Mouse (Mus musculus) neutrophil, adult 65 days (primary cell): ENCODE results near the gene Ptp4a2. TPM values are rescaled to one million over a fixed set of nuclear protein-coding genes. Genes with fewer than 3 reads are reported as not detected.

Experiments
- total RNA-seq: library from RNA; stranded (reverse); gene quantifications from 2 replicates; pipeline ENCODE4 v1.2.4, GENCODE M21; 2023

Gene Ptp4a2
- 141 and 168 TPM in 2 replicates for total RNA-seq

GRCm38 (mm10) chr4:129810798-129811604 is at the start of gene Ptp4a2:
Gene Ptp4a2, plus strand, starts transcription at chr4:129811219.

Other genes starting within 250 kb of the Ptp4a2 start
- gene Lck, start 237.6 kb upstream of the Ptp4a2 start, total RNA-seq = 0.28 and 0.82 TPM in 2 replicates
- not detected in 2 replicates for gene Fam167b, start 232.7 kb upstream of the Ptp4a2 start, total RNA-seq
- gene Eif3i, start 210.6 kb upstream of the Ptp4a2 start, total RNA-seq = 52.3 and 53.7 TPM in 2 replicates
- gene Tmem234, start 210.6 kb upstream of the Ptp4a2 start, total RNA-seq = 72.1 and 72.3 TPM in 2 replicates
- gene Dcdc2b, start 197.0 kb upstream of the Ptp4a2 start, total RNA-seq = 1.7 TPM in 1 of 2 replicates, not detected in the other
- 8.0 and 9.0 TPM in 2 replicates for gene Iqcc, start 192.1 kb upstream of the Ptp4a2 start, total RNA-seq
- gene Ccdc28b, start 187.3 kb upstream of the Ptp4a2 start, total RNA-seq = 31.0 and 39.4 TPM in 2 replicates
- 31.0 and 36.9 TPM in 2 replicates for gene Txlna, start 170.2 kb upstream of the Ptp4a2 start, total RNA-seq
- gene Kpna6, start 138.5 kb upstream of the Ptp4a2 start, total RNA-seq = 22.9 and 28.6 TPM in 2 replicates
- 5.8 and 6.8 TPM in 2 replicates for gene Tmem39b, start 114.4 kb upstream of the Ptp4a2 start, total RNA-seq
- gene Khdrbs1, start 68.9 kb upstream of the Ptp4a2 start, total RNA-seq = 72.6 and 77.9 TPM in 2 replicates
- 0.29 TPM in 1 of 2 replicates, not detected in the other for gene Spocd1, start 118.0 kb downstream of the Ptp4a2 start, total RNA-seq
- gene Adgrb2, start 173.7 kb downstream of the Ptp4a2 start, total RNA-seq = not detected in 2 replicates
- gene Col16a1, start 236.6 kb downstream of the Ptp4a2 start, total RNA-seq = not detected in 2 replicates